Mouse (Mus musculus) liver, postnatal 0 days (tissue): ENCODE results near the gene Zup1. TPM values are rescaled to one million over a fixed set of nuclear protein-coding genes. Genes with fewer than 3 reads are reported as not detected.

Experiments used
- ATAC-seq: fragments of 200-750 bp; cut with Nextera tagmentation; 2 replicates; pipeline ENCODE4 v1.8.0; 2017; ENCODE audit warnings: mild to moderate bottlenecking, moderate library complexity
- DNase-seq: peaks from one replicate; pipeline ENCODE4 v3.0.0-alpha.2; 2016
- H3K27ac ChIP-seq: fragments of 300-500 bp; sonication (generic); 2 replicates; pipeline ENCODE4 v1.5.1; 2014; ENCODE audit warnings: antibody characterized with exemption, moderate library complexity, mild to moderate bottlenecking, low read depth
- H3K27me3 ChIP-seq: fragments of 300-500 bp; sonication (generic); 2 replicates; pipeline ENCODE4 v1.6.1; 2014; ENCODE audit warnings: low read length, control low read depth, mixed read lengths; ENCODE audit not compliant: insufficient read depth
- H3K36me3 ChIP-seq: fragments of 300-500 bp; sonication (generic); replicated peaks from 2 replicates; pipeline ENCODE4 v1.6.1; 2014; ENCODE audit warnings: mild to moderate bottlenecking, control low read depth, low read length, moderate library complexity, mixed read lengths; ENCODE audit not compliant: insufficient read depth
- H3K4me1 ChIP-seq: fragments of 300-500 bp; sonication (generic); 2 replicates; pipeline ENCODE4 v1.6.1; 2014; ENCODE audit warnings: antibody characterized with exemption, mild to moderate bottlenecking, control low read depth; ENCODE audit not compliant: insufficient read depth
- H3K4me2 ChIP-seq: fragments of 300-500 bp; sonication (generic); 2 replicates; pipeline ENCODE4 v1.6.1; 2014; ENCODE audit warnings: low read depth, mild to moderate bottlenecking, low read length, moderate library complexity, mixed read lengths
- H3K4me3 ChIP-seq: fragments of 300-500 bp; sonication (generic); 2 replicates; pipeline ENCODE4 v1.5.1; 2014; ENCODE audit warnings: low read depth, low read length
- H3K9ac ChIP-seq: fragments of 300-500 bp; sonication (generic); replicated peaks from 2 replicates; pipeline ENCODE4 v1.6.1; 2014; ENCODE audit warnings: mild to moderate bottlenecking, moderate library complexity
- H3K9me3 ChIP-seq: fragments of 300-500 bp; sonication (generic); 2 replicates; pipeline ENCODE4 v1.6.1; 2016; ENCODE audit warnings: mild to moderate bottlenecking, control low read depth, low read length, mixed read lengths
- CTCF ChIP-seq: sonication (generic); IDR thresholded peaks from 2 replicates; pipeline ENCODE4 v1.5.1; 2016; ENCODE audit warnings: antibody characterized with exemption, low read depth
- EP300 ChIP-seq: IDR thresholded peaks from 2 replicates; pipeline ENCODE4 v1.6.1; 2016; ENCODE audit warnings: antibody characterized with exemption, low read depth, mild to moderate bottlenecking
- WGBS: fragments of 180-500 bp; shearing (Covaris S2); extraction: QIAGEN DNeasy Blood & Tissue Kit; methylation state at CpG from one replicate; pipeline ENCODE4 v1.1.7; 2014; ENCODE audit not compliant: insufficient replicate concordance; 5-methylcytosine and 5-hydroxymethylcytosine counted together
- polyA plus RNA-seq: library from polyadenylated mRNA; unstranded; fragments of >200 nt; fragmentation: Nextera tagmentation; extraction: Ambion mirVana; gene quantifications from 2 replicates; pipeline ENCODE4 v1.2.1, GENCODE M21; 2015

The Zup1 gene
- polyA plus RNA-seq, 1 experiment from 2014 or later, result 7.0 TPM

- DNase-seq (no peak), ATAC-seq (no peak)
- Histone ChIP-seq H3K36me3 (no peaks in the 10 kb centered on the region), H3K27ac (no peak overlapping the region), H3K4me3 (no peak overlapping the region), H3K4me1 (no peaks in the 10 kb centered on the region), H3K9ac (no peak overlapping the region), H3K9me3 (no peaks in the 10 kb centered on the region), H3K4me2 (no peak overlapping the region), H3K27me3 (no peaks in the 10 kb centered on the region)
- 74% methylated on average over 2 of the region's 2 CpGs for WGBS
- TF ChIP-seq CTCF, result no peak
- no peak for TF ChIP-seq EP300
Observed at GRCm38 (mm10) chr10:33872672-33873398, 78.2 kb downstream of the Zup1 start.

GRCm38 (mm10) chr10:33870441-33870840 lies 80.6 kb downstream of the Zup1 start:
- no peak for TF ChIP-seq EP300
- TF ChIP-seq CTCF, result no peak
- 8% methylated on average over 1 of the region's 1 CpGs for WGBS
- DNase-seq (no peak), ATAC-seq (no peak)
- Histone ChIP-seq H3K4me2 (no peak overlapping the region), H3K27me3 (no peaks in the 10 kb centered on the region), H3K4me3 (no peak overlapping the region), H3K4me1 (no peaks in the 10 kb centered on the region), H3K9me3 (no peaks in the 10 kb centered on the region), H3K36me3 (no peaks in the 10 kb centered on the region), H3K27ac (no peak overlapping the region), H3K9ac (no peak overlapping the region)

Other genes starting within 250 kb of the Zup1 start
- gene Sult3a2, start 164.6 kb downstream of the Zup1 start, polyA plus RNA-seq, result not detected in 2 replicates
- 0.27 and 0.54 TPM in 2 replicates for gene Sult3a1, start 93.5 kb downstream of the Zup1 start, polyA plus RNA-seq
- 0.06 and 0.07 TPM in 2 replicates for gene Rsph4a, start 46.2 kb downstream of the Zup1 start, polyA plus RNA-seq
- 49.4 and 51.3 TPM in 2 replicates for gene Rwdd1, start 68.4 kb upstream of the Zup1 start, polyA plus RNA-seq
- not detected in 2 replicates for gene Trappc3l, start 86.3 kb upstream of the Zup1 start, polyA plus RNA-seq
- gene Calhm4, start 93.0 kb upstream of the Zup1 start, polyA plus RNA-seq, result not detected in 2 replicates
- 0.02 and 0.06 TPM in 2 replicates for gene Calhm5, start 145.2 kb upstream of the Zup1 start, polyA plus RNA-seq
- gene Calhm6, start 176.7 kb upstream of the Zup1 start, polyA plus RNA-seq, result 3.9 and 4.1 TPM in 2 replicates